Mouse (Mus musculus): Measurements from ENCODE around the gene Limd2. TPM values are rescaled to one million over a fixed set of nuclear protein-coding genes. Genes with fewer than 3 reads are reported as not detected.
"Not testable (repeated sequence)": the region's sequence is repeated elsewhere in the genome, so short reads cannot be mapped to it uniquely, and the experiment has no call there.

Limd2 gene
- total RNA-seq, 2 experiments from 2014 or later = 3.5 to 12.3 TPM

DNA sequence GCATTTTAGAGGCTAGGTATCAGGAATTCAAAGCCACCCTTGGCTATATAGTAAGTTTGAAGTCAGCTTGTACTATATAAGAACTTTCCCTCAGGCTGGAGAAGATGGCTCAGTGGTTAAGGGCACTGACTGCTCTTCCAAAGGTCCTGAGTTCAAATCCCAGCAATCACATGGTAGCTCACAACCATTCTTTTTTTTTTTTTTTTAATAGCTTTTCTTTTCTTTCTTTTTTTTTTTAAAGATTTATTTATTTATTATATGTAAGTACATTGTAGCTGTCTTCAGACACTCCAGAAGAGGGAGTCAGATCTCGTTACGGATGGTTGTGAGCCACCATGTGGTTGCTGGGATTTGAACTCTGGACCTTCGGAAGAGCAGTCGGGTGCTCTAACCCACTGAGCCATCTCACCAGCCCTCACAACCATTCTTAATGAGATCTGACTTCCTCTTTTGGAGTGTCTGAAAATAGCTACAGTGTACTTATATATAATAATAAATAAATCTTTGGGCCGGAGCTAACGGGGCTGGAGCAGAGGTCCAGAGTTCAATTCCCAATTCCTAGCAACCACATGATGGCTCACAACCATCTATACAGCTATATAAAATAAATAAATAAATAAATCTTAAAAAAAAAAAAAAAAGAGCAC lies 33.8 kb downstream of the Limd2 start:
- not testable (repeated sequence) for DNase-seq

DNA sequence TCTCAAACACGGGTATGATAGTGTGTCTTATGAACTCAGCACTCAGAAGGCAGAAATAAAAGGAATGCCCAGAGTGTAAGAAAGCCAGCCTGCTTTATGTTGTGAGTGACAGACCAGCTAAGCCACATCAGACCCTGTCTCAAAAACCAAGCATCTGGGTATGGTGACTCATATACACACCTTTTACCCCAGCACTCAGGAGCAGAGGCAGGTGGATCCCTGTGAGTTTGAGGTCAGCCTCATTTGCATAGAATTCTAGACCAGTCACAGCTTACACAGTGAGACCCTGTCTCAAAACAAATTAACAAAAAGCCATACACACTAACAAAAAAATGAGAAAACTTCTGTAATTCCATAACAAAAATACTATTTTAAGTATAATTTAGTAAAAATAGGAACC lies 34.8 kb downstream of the Limd2 start:
- no peak for DNase-seq

GRCm38 (mm10) chr11:106124784-106125183 lies 35.9 kb downstream of the Limd2 start:
- DNase-seq = no peak

- DNase-seq = peak; percentile 26 to 67
These were observed 37.9 kb downstream of the Limd2 start for GRCm38 (mm10) chr11:106122736-106123135.

- no peak for DNase-seq
These were observed 38.4 kb downstream of the Limd2 start for GRCm38 (mm10) chr11:106122221-106122620.

DNA sequence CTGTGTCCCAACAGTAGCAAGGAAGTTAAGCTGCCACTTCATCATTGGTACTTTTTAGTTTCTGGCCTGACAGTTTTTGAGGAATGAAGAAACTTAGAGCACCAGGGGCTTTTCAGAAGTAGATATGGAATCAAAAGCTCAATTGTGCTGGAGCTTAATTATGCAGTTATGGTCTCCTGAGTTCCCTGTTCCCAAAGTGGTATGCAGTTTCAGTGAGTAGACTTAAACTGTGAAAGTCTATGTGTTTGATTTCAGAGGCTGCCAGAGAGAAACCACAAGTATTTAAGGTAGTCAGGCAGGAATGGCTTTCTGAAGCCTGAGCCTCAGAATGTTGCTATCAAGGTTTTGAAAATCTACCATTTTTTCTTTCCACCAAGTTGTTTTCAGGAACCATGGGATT lies 49.0 kb downstream of the Limd2 start:
- DNase-seq = no peak

Other genes with a start within 250 kb of the Limd2 start
- 1 to 10 TPM; 6.9 to 9.0 TPM for gene Cyb561, start 207.5 kb downstream of the Limd2 start, total RNA-seq (2021)
- gene Ace, start 192.9 kb downstream of the Limd2 start, total RNA-seq (2021) = 10 to 100 TPM; 22.2 to 25.1 TPM
- not detected for gene Ace3, start 166.2 kb downstream of the Limd2 start, total RNA-seq (2021)
- gene Kcnh6, start 152.7 kb downstream of the Limd2 start, total RNA-seq (2021) = under 1 TPM in 1 of 2 experiments, not detected in 1; 0.15 TPM
- gene Dcaf7, start 124.0 kb downstream of the Limd2 start, total RNA-seq (2021) = 10 to 100 TPM; 40.0 to 41.6 TPM
- gene Taco1, start 94.8 kb downstream of the Limd2 start, total RNA-seq (2021) = 10 to 100 TPM; 65.6 to 68.9 TPM
- gene Map3k3, start 76.2 kb downstream of the Limd2 start, total RNA-seq (2021) = 10 to 100 TPM; 35.0 to 37.3 TPM
- not detected for gene Gm10840, start within 50 bp of the Limd2 start, total RNA-seq (2021)
- 1 to 10 TPM; 6.2 to 8.0 TPM for gene Strada, start 41.3 kb upstream of the Limd2 start, total RNA-seq (2021)
- 10 to 100 TPM; 70.0 to 74.0 TPM for gene Ccdc47, start 55.5 kb upstream of the Limd2 start, total RNA-seq (2021)
- 10 to 100 TPM; 24.1 to 26.7 TPM for gene Ddx42, start 56.1 kb upstream of the Limd2 start, total RNA-seq (2021)
- gene Ftsj3, start 95.2 kb upstream of the Limd2 start, total RNA-seq (2021) = 10 to 100 TPM; 19.5 to 23.2 TPM
- gene Psmc5, start 95.3 kb upstream of the Limd2 start, total RNA-seq (2021) = 100 to 1,000 TPM; 109 TPM
- 10 to 100 TPM; 12.3 to 19.0 TPM for gene Smarcd2, start 112.1 kb upstream of the Limd2 start, total RNA-seq (2021)
- gene Tcam1, start 115.8 kb upstream of the Limd2 start, total RNA-seq (2021) = not detected
- not detected for gene Gh, start 141.0 kb upstream of the Limd2 start, total RNA-seq (2021)
- 10 to 100 TPM in 1 of 2 experiments, 1 to 10 TPM in 1; 2.0 to 14.1 TPM for gene Cd79b, start 153.9 kb upstream of the Limd2 start, total RNA-seq (2021)
- gene Scn4a, start 192.4 kb upstream of the Limd2 start, total RNA-seq (2021) = 10 to 100 TPM; 22.6 to 23.8 TPM
- gene Prr29, start 204.6 kb upstream of the Limd2 start, total RNA-seq (2021) = 1 to 10 TPM in 1 of 2 experiments, under 1 TPM in 1; 0.57 to 1.3 TPM
- gene Icam2, start 227.2 kb upstream of the Limd2 start, total RNA-seq (2021) = 10 to 100 TPM; 19.2 to 24.5 TPM